Mouse (Mus musculus) erythroblast, adult 5-6 weeks (primary cell): ENCODE measurements around the gene Gm49450. TPM values are rescaled to one million over a fixed set of nuclear protein-coding genes. Genes with fewer than 3 reads are reported as not detected.
"Not testable (repeated sequence)": the region's sequence is repeated elsewhere in the genome, so short reads cannot be mapped to it uniquely, and the experiment has no call there.

ENCODE experiments used
- ATAC-seq: replicated peaks from 2 replicates; pipeline ENCODE4 v1.8.0; 2016; ENCODE audit warnings: moderate number of reproducible peaks, mild to moderate bottlenecking, moderate TSS enrichment, inconsistent platforms; ENCODE audit not compliant: poor library complexity, low FRiP score, severe bottlenecking
- total RNA-seq, 2 experiments: library from RNA; stranded (forward) in 1 of 2; stranded (reverse) in 1 of 2; fragments of 150-400 nt in 1 of 2; fragments of 200-764, 138-1000 nt in 1 of 2; gene quantifications; 2 replicates each; pipeline versions ENCODE4 v1.2.3 to v1.2.4; 2015 to 2017; ENCODE audit warnings: low replicate concordance in 2 of 2

Gene Gm49450
- total RNA-seq, 2 experiments from 2014 or later = 4.7 TPM; not detected in 1

GRCm38 (mm10) chr15:98957475-98957874 is 4.1 kb upstream of the Gm49450 start:
- ATAC-seq = no peak

GRCm38 (mm10) chr15:98956000-98956399 is 2.6 kb upstream of the Gm49450 start:
- ATAC-seq = no peak

- no peak for ATAC-seq
These were observed 2.0 kb upstream of the Gm49450 start for GRCm38 (mm10) chr15:98955324-98955723.

GRCm38 (mm10) chr15:98954425-98955253 is 1.3 kb upstream of the Gm49450 start:
- ATAC-seq = no peak

GRCm38 (mm10) chr15:98952751-98953400 is 475 bp downstream of the Gm49450 start:
- peak; percentile 80 for ATAC-seq

GRCm38 (mm10) chr15:98952063-98952455 is 1.3 kb downstream of the Gm49450 start:
- ATAC-seq = no peak

- not testable (repeated sequence) for ATAC-seq
These were observed 2.0 kb downstream of the Gm49450 start for GRCm38 (mm10) chr15:98951122-98952062.

- no peak for ATAC-seq
These were observed 3.8 kb downstream of the Gm49450 start for GRCm38 (mm10) chr15:98949607-98949892.

GRCm38 (mm10) chr15:98948857-98949606 is 4.3 kb downstream of the Gm49450 start:
- ATAC-seq = no peak

GRCm38 (mm10) chr15:98948382-98948781 is 5.0 kb downstream of the Gm49450 start:
- ATAC-seq = no peak

GRCm38 (mm10) chr15:98947884-98948283 is 5.5 kb downstream of the Gm49450 start:
- ATAC-seq = no peak

GRCm38 (mm10) chr15:98943133-98943532 is 10.2 kb downstream of the Gm49450 start:
- ATAC-seq = no peak

- ATAC-seq = no peak
These were observed 11.3 kb downstream of the Gm49450 start for GRCm38 (mm10) chr15:98942081-98942480.

GRCm38 (mm10) chr15:98941539-98941938 is 11.8 kb downstream of the Gm49450 start:
- ATAC-seq = no peak

- ATAC-seq = no peak
These were observed 12.5 kb downstream of the Gm49450 start for GRCm38 (mm10) chr15:98940816-98941215.

- ATAC-seq = peak; percentile 79
These were observed 19.0 kb downstream of the Gm49450 start, which contains the start of gene Tuba1b for GRCm38 (mm10) chr15:98934217-98934839. Gene Tuba1b (minus strand): TSS chr15:98934565.

- ATAC-seq = peak; percentile 81
These were observed 19.5 kb downstream of the Gm49450 start for GRCm38 (mm10) chr15:98933833-98934216.

- not testable (repeated sequence) for ATAC-seq
These were observed 20.2 kb downstream of the Gm49450 start for GRCm38 (mm10) chr15:98933004-98933671.

- no peak for ATAC-seq
These were observed 22.4 kb downstream of the Gm49450 start for GRCm38 (mm10) chr15:98930998-98931397.
